Mouse (Mus musculus) spleen, adult 2 months (tissue): Measurements from ENCODE around the gene Ccdc150.

ENCODE experiments used
- CTCF ChIP-seq: fragments of 200-500 bp; IDR thresholded peaks from 2 replicates; pipeline ENCODE4 v1.5.1; 2011; ENCODE audit warnings: mild to moderate bottlenecking, inconsistent platforms; ENCODE audit not compliant: insufficient read depth, insufficient read length, insufficient replicate concordance; ENCODE audit errors: extremely low read depth
- POLR2A ChIP-seq: fragments of 200-500 bp; IDR thresholded peaks from 2 replicates; pipeline ENCODE4 v1.6.1; 2011; ENCODE audit warnings: low read depth, low read length, inconsistent platforms

- TF ChIP-seq CTCF (no peak), POLR2A (no peak)
These were observed 76.2 kb downstream of the Ccdc150 start for GRCm38 (mm10) chr1:54326647-54327046.
